ENCODE assay signal across 8 mouse cellular contexts in the genomic region with DNA sequence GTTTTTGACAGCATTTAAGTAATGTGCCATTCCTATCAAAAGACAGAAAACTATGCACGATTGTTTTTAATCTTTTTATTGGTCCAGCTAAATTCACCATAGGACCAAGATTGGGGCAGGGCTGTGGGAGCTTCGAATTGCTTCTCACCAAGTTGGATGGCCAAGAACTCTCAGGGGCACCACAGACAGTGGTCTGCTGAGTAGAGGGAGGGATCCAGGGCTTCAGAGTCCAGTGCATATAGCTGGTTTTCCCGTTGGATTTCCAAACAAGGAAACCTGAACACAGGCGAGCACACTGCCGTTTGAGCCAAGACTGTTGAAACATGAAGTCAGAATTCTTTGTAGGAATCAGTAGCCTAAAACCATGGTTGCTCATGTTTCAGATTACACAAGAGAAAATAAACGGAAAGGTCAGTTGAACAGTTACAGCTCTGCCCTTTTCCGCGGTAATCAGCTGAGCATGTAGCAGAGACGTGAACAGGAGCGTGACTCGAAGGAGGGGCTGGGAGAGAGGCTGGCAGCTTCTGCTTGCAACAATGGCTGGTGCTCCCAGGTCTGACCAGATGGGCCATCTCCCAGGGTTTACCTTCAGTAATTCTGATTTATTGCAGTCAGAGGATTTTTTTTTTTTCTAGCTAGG. TPM values are rescaled to one million over a fixed set of nuclear protein-coding genes. Genes with fewer than 3 reads are reported as not detected.
A peak's percentile ranks its signal among the peaks of the same experiment; 100 is the strongest.
DNase-seq lines count a peak whose midpoint lies in the region; ATAC-seq lines count a peak whose summit lies in the region.

No protein-coding gene starts in this region.

- no peak for ATAC-seq in heart, embryonic 11.5 days (replicated peaks; ENCODE audit: insufficient number of reproducible peaks, low FRiP score, low TSS enrichment)
- peak; percentile 75; the same call in 1 of the 2 replicates for ATAC-seq in stomach, embryonic 16.5 days (ENCODE audit: insufficient read depth, low FRiP score)

- H3K4me3 ChIP-seq in heart, embryonic 11.5 days (ENCODE audit: low read depth, low read length), result no peak overlapping the region
- no peak overlapping the region for H3K4me3 ChIP-seq in stomach, embryonic 16.5 days (replicated peaks; ENCODE audit: low read length)
- no peak overlapping the region for H3K4me3 ChIP-seq in forebrain, embryonic 10.5 days

- H3K36me3 ChIP-seq in heart, embryonic 11.5 days (ENCODE audit: control insufficient read depth, insufficient read depth, low read length), result no peaks in the 10 kb centered on the region
- no peaks in the 10 kb centered on the region for H3K36me3 ChIP-seq in stomach, embryonic 16.5 days (ENCODE audit: control insufficient read depth, insufficient read depth, low read length)
- H3K36me3 ChIP-seq in forebrain, embryonic 10.5 days (replicated peaks), result no peaks in the 10 kb centered on the region

- 71% methylated on average over 11 of the region's 11 CpGs for WGBS in heart, embryonic 11.5 days (ENCODE audit: insufficient replicate concordance)
- 31% methylated on average over 11 of the region's 11 CpGs for WGBS in stomach, embryonic 16.5 days
- WGBS in forebrain, embryonic 10.5 days, result 75% methylated on average over 11 of the region's 11 CpGs

- no peaks in the 10 kb centered on the region for H3K9me3 ChIP-seq in heart, embryonic 11.5 days (replicated peaks; ENCODE audit: control insufficient read depth, low read length)
- no peaks in the 10 kb centered on the region for H3K9me3 ChIP-seq in stomach, embryonic 16.5 days (replicated peaks; ENCODE audit: control insufficient read depth, low read length)
- no peaks in the 10 kb centered on the region for H3K9me3 ChIP-seq in forebrain, embryonic 10.5 days

- no peak overlapping the region for H3K27ac ChIP-seq in heart, embryonic 11.5 days (ENCODE audit: low read depth, low read length)
- no peak overlapping the region; the same call in 1 of the 2 replicates for H3K27ac ChIP-seq in stomach, embryonic 16.5 days (ENCODE audit: low read length)
- no peak overlapping the region for H3K27ac ChIP-seq in forebrain, embryonic 10.5 days

- H3K4me1 ChIP-seq in heart, embryonic 11.5 days (ENCODE audit: control insufficient read depth, insufficient read depth, low read length), result peaks cover 4% of the 10 kb centered on the region; the same call in 1 of the 2 replicates
- H3K4me1 ChIP-seq in stomach, embryonic 16.5 days (ENCODE audit: control insufficient read depth, insufficient read depth, low read length), result peaks cover 4% of the 10 kb centered on the region; the same call in 1 of the 2 replicates
- peaks cover 3% of the 10 kb centered on the region; the same call in 1 of the 2 replicates for H3K4me1 ChIP-seq in forebrain, embryonic 10.5 days

- DNase-seq in heart, adult 18-20 months, result peak; percentile 17 to 25
- peak; percentile 47 for DNase-seq in gonadal fat pad, adult 2 months (ENCODE audit: low read depth)
- DNase-seq in kidney, adult 8-10 months, result peak; percentile 52 to 66
- peak; percentile 51 for DNase-seq in lung, postnatal 10 days
- no peak for DNase-seq in spleen, postnatal 4 days (ENCODE audit: low spot score in 2 of 2)
- no peak for DNase-seq in forebrain, embryonic 10.5 days (ENCODE audit: extremely low spot score, low spot score)

- no peak overlapping the region for H3K4me2 ChIP-seq in heart, embryonic 11.5 days
- H3K4me2 ChIP-seq in stomach, embryonic 16.5 days (ENCODE audit: low read depth, low read length), result peak overlapping the region; percentile 31; the same call in 1 of the 2 replicates

- no peaks in the 10 kb centered on the region for H3K27me3 ChIP-seq in heart, embryonic 11.5 days (ENCODE audit: control insufficient read depth, insufficient read depth, low read length)
- no peaks in the 10 kb centered on the region for H3K27me3 ChIP-seq in stomach, embryonic 16.5 days (ENCODE audit: control insufficient read depth, insufficient read depth, low read length)
- no peaks in the 10 kb centered on the region for H3K27me3 ChIP-seq in forebrain, embryonic 10.5 days (ENCODE audit: poor library complexity, severe bottlenecking)

- no peak overlapping the region for H3K9ac ChIP-seq in heart, embryonic 11.5 days (ENCODE audit: low read depth, low read length)
- no peak overlapping the region for H3K9ac ChIP-seq in stomach, embryonic 16.5 days (ENCODE audit: low read length)

RNA-seq across cellular contexts. Expression of a gene that starts 38.0 kb away (rescaled TPM):
- total RNA-seq in heart, adult 18-20 months (2021), result 10 to 100 TPM; 48.0 to 59.6 TPM
- polyA plus RNA-seq in heart, embryonic 11.5 days (2014; fragmentation: Nextera tagmentation; extraction: Ambion mirVana), result 44.6 and 50.2 TPM in 2 replicates
- 23.8 and 41.3 TPM in 2 replicates for polyA plus RNA-seq in gonadal fat pad, adult 2 months (2012; rRNA removed)
- polyA plus RNA-seq in stomach, embryonic 16.5 days (2015; fragmentation: Nextera tagmentation; extraction: Ambion mirVana), result 27.4 and 27.5 TPM in 2 replicates
- 26.9 and 29.2 TPM in 2 replicates for polyA plus RNA-seq in forebrain, embryonic 10.5 days (2016; fragmentation: Nextera tagmentation; extraction: Ambion mirVana)

Comparison
In these comparisons a context has a peak if more than half of its experiments do, and no peak if none do; other contexts are left out.
1. DNase-seq: peak in heart, adult 18-20 months (2 of 2), gonadal fat pad, adult 2 months (single experiment), kidney, adult 8-10 months (2 of 2) and lung, postnatal 10 days (single experiment); none in spleen, postnatal 4 days (0 of 2) and forebrain, embryonic 10.5 days (single experiment).